Mouse (Mus musculus) spleen, postnatal 36 days (tissue): Measurements from ENCODE around the gene Rnf8.
A peak's percentile ranks its signal among the peaks of the same experiment; 100 is the strongest.

ENCODE experiments used
- DNase-seq, 2 experiments: peaks; one replicate each; pipeline ENCODE4 v3.0.0; 2022; ENCODE audit warnings: low spot score in 2 of 2, mixed read lengths in 1 of 2

Gene Rnf8

GRCm38 (mm10) chr17:29627285-29627684 lies 12.7 kb downstream of the Rnf8 start:
- peak; percentile 25 to 45 for DNase-seq

GRCm38 (mm10) chr17:29628946-29629345 lies 14.4 kb downstream of the Rnf8 start:
- DNase-seq, result no peak

GRCm38 (mm10) chr17:29629620-29630019 lies 15.0 kb downstream of the Rnf8 start:
- DNase-seq, result no peak

- DNase-seq, result no peak
Measured at GRCm38 (mm10) chr17:29632312-29632711, 17.7 kb downstream of the Rnf8 start.

- DNase-seq, result no peak
Measured at GRCm38 (mm10) chr17:29635492-29635891, 20.9 kb downstream of the Rnf8 start.

- DNase-seq, result peak; percentile 22 to 26
Measured at GRCm38 (mm10) chr17:29636118-29636517, 21.5 kb downstream of the Rnf8 start.

- no peak for DNase-seq
Measured at GRCm38 (mm10) chr17:29637377-29637776, 22.8 kb downstream of the Rnf8 start.

GRCm38 (mm10) chr17:29637895-29638294 lies 23.3 kb downstream of the Rnf8 start:
- DNase-seq, result peak; percentile 53 to 63

- DNase-seq, result no peak
Measured at GRCm38 (mm10) chr17:29640971-29641370, 26.4 kb downstream of the Rnf8 start.

GRCm38 (mm10) chr17:29642219-29642618 lies 27.6 kb downstream of the Rnf8 start:
- no peak for DNase-seq

GRCm38 (mm10) chr17:29658249-29658648 lies 43.7 kb downstream of the Rnf8 start:
- DNase-seq, result peak; percentile 28 to 56

- peak; percentile 97 for DNase-seq
Measured at GRCm38 (mm10) chr17:29660076-29660761, 45.6 kb downstream of the Rnf8 start, which contains the start of gene Cmtr1. TSS of gene Cmtr1 (plus strand) at chr17:29660595.

- DNase-seq, result no peak
Measured at GRCm38 (mm10) chr17:29660762-29661391, 46.3 kb downstream of the Rnf8 start.

- DNase-seq, result no peak
Measured at GRCm38 (mm10) chr17:29662145-29662544, 47.6 kb downstream of the Rnf8 start.

GRCm38 (mm10) chr17:29668051-29668986 lies 53.7 kb downstream of the Rnf8 start:
- DNase-seq, result no peak

- DNase-seq, result no peak
Measured at GRCm38 (mm10) chr17:29669030-29669429, 54.4 kb downstream of the Rnf8 start.

GRCm38 (mm10) chr17:29669936-29670335 lies 55.3 kb downstream of the Rnf8 start:
- DNase-seq, result peak in 1 of 2 experiments; percentile 41

- DNase-seq, result no peak
Measured at GRCm38 (mm10) chr17:29671021-29671420, 56.4 kb downstream of the Rnf8 start.

- no peak for DNase-seq
Measured at GRCm38 (mm10) chr17:29673325-29673724, 58.7 kb downstream of the Rnf8 start.

GRCm38 (mm10) chr17:29678526-29678925 lies 63.9 kb downstream of the Rnf8 start:
- DNase-seq, result no peak

GRCm38 (mm10) chr17:29679038-29679767 lies 64.6 kb downstream of the Rnf8 start:
- peak; percentile 66 to 72 for DNase-seq
